Comparison of ENCODE assay signal across 8 mouse cellular contexts in the genomic region with DNA sequence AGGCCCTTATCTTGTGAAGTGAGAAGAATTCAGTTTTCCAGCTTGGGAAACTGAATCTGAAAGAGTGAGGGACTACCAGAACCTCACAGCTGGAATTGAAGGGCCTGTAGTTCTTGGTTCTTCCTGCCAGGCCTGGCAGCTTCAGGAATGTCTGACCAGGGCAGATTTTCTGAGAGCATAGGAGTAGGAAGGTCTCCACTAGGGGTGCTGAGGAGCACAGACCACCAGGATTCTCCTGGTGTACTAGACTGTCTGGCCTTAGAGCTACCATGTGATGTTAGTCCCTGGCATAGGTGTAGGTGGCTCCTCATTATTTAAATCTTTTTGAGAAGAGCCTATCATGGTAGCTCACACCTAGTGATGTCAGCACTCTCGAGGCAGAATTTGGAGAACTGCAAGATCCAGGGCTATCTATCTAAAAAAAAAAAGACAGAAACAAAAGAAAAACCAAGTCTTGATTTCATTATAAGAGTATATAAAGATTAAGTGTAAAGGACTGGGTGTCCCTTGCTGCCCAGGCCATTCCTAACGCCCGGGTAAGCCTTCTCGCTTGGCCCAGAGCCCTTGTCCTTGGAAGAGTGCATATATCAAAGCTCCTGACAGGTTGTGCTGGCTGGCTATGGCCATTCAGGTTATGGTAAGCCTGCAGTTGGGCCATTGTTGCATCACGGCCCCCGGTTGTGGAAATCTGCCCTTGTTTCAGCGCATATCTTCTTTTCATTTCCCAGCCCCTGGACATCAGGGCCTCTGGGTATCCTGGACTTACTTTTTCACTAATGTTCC. TPM values are rescaled to one million over a fixed set of nuclear protein-coding genes. Genes with fewer than 3 reads are reported as not detected.
DNase-seq lines count a peak whose midpoint lies in the region; ATAC-seq and TF ChIP-seq lines count a peak whose summit lies in the region.

No protein-coding gene starts in this region.

- H3K79me2 ChIP-seq in C2C12 (ENCODE audit: control insufficient read depth, insufficient read depth) = peaks cover 81% of the 10 kb centered on the region

- H3K9ac ChIP-seq in hindbrain, embryonic 11.5 days (ENCODE audit: low read depth, low read length) = no peak overlapping the region
- H3K9ac ChIP-seq in hindbrain, embryonic 16.5 days (ENCODE audit: low read depth, low read length) = no peak overlapping the region
- H3K9ac ChIP-seq in midbrain, embryonic 15.5 days = no peak overlapping the region

- H3K9me3 ChIP-seq in hindbrain, embryonic 11.5 days (ENCODE audit: control insufficient read depth, low read length) = no peaks in the 10 kb centered on the region
- no peaks in the 10 kb centered on the region for H3K9me3 ChIP-seq in hindbrain, embryonic 16.5 days (ENCODE audit: control insufficient read depth, low read length)
- H3K9me3 ChIP-seq in midbrain, embryonic 15.5 days = no peaks in the 10 kb centered on the region

- H3K27ac ChIP-seq in hindbrain, embryonic 11.5 days (ENCODE audit: low read depth, low read length) = no peak overlapping the region
- H3K27ac ChIP-seq in hindbrain, embryonic 16.5 days (ENCODE audit: low read depth, low read length) = no peak overlapping the region
- H3K27ac ChIP-seq in midbrain, embryonic 15.5 days = 0 out of 2 replicates have a peak overlapping the region, but pooled peaks have one; percentile 1

- ATAC-seq in hindbrain, embryonic 11.5 days (ENCODE audit: low FRiP score) = no peak
- no peak for ATAC-seq in hindbrain, embryonic 16.5 days
- ATAC-seq in granulocyte monocyte progenitor cell, adult 5-6 weeks (replicated peaks; ENCODE audit: poor library complexity, severe bottlenecking) = peak; percentile 38
- no peak for ATAC-seq in midbrain, embryonic 15.5 days (replicated peaks)

- 89% methylated on average over 7 of the region's 7 CpGs for WGBS in hindbrain, embryonic 11.5 days
- WGBS in hindbrain, embryonic 16.5 days = 82% methylated on average over 7 of the region's 7 CpGs
- WGBS in midbrain, embryonic 15.5 days = 94% methylated on average over 7 of the region's 7 CpGs

- peak; percentile 49 for DNase-seq in hindbrain, embryonic 11.5 days (ENCODE audit: low spot score)
- DNase-seq in cerebellum, adult 11-12 months = peak; percentile 52
- peak; percentile 82 for DNase-seq in kidney, postnatal 14 days
- DNase-seq in thymus, postnatal 36 days = peak; percentile 64 to 70

- H3K4me2 ChIP-seq in hindbrain, embryonic 11.5 days (replicated peaks; ENCODE audit: low read depth, low read length) = no peak overlapping the region
- H3K4me2 ChIP-seq in hindbrain, embryonic 16.5 days (ENCODE audit: low read length) = no peak overlapping the region
- H3K4me2 ChIP-seq in midbrain, embryonic 15.5 days = no peak overlapping the region

- no peak overlapping the region for H3K4me3 ChIP-seq in hindbrain, embryonic 11.5 days (ENCODE audit: low read depth, low read length)
- no peak overlapping the region for H3K4me3 ChIP-seq in hindbrain, embryonic 16.5 days (ENCODE audit: low read length)
- H3K4me3 ChIP-seq in C2C12 (ENCODE audit: insufficient read depth, poor library complexity, severe bottlenecking) = no peak overlapping the region
- no peak overlapping the region for H3K4me3 ChIP-seq in midbrain, embryonic 15.5 days

- H3K27me3 ChIP-seq in hindbrain, embryonic 11.5 days (ENCODE audit: control insufficient read depth, insufficient read depth, low read length) = no peaks in the 10 kb centered on the region
- H3K27me3 ChIP-seq in hindbrain, embryonic 16.5 days (replicated peaks; ENCODE audit: control insufficient read depth, insufficient read depth, low read length) = no peaks in the 10 kb centered on the region
- no peaks in the 10 kb centered on the region for H3K27me3 ChIP-seq in C2C12 (ENCODE audit: control insufficient read depth, insufficient read depth, insufficient read length)
- H3K27me3 ChIP-seq in midbrain, embryonic 15.5 days (replicated peaks) = no peaks in the 10 kb centered on the region

- TF ChIP-seq CTCF in C2C12 (IDR thresholded peaks at IDR 0.05; ENCODE audit: control insufficient read depth, insufficient read depth, insufficient read length) = peak; percentile 11

- H3K36me3 ChIP-seq in hindbrain, embryonic 11.5 days (ENCODE audit: control insufficient read depth, insufficient read depth, low read length) = peaks cover 6% of the 10 kb centered on the region; the same call in 1 of the 2 replicates
- peaks cover 11% of the 10 kb centered on the region for H3K36me3 ChIP-seq in hindbrain, embryonic 16.5 days (ENCODE audit: control insufficient read depth, insufficient read depth, low read length)
- peaks cover 16% of the 10 kb centered on the region for H3K36me3 ChIP-seq in C2C12 (ENCODE audit: control insufficient read depth, insufficient read depth)
- H3K36me3 ChIP-seq in midbrain, embryonic 15.5 days (replicated peaks) = peaks cover 22% of the 10 kb centered on the region

- peaks cover 44% of the 10 kb centered on the region for H3K79me3 ChIP-seq in C2C12 (ENCODE audit: low read depth)

- H3K4me1 ChIP-seq in hindbrain, embryonic 11.5 days (replicated peaks; ENCODE audit: control insufficient read depth, insufficient read depth, low read length) = 0 out of 2 replicates have a peak, but pooled peaks cover 2% of the 10 kb centered on the region
- H3K4me1 ChIP-seq in hindbrain, embryonic 16.5 days (ENCODE audit: control insufficient read depth, insufficient read depth, low read depth, low read length) = peaks cover 29% of the 10 kb centered on the region
- H3K4me1 ChIP-seq in midbrain, embryonic 15.5 days = peaks cover 31% of the 10 kb centered on the region

- H3ac ChIP-seq in C2C12 (ENCODE audit: control insufficient read depth, insufficient read length, low read depth) = no peak overlapping the region

TF ChIP-seq in C2C12, 6 proteins besides CTCF, POLR2A, EP300 and RAD21:
- no peak for TF ChIP-seq FOSL1 (IDR thresholded peaks at IDR 0.05; ENCODE audit: insufficient read depth, low read length, poor library complexity, severe bottlenecking)
- TF ChIP-seq MAX (IDR thresholded peaks at IDR 0.05) = no peak
- TF ChIP-seq MYOG (IDR thresholded peaks at IDR 0.05; ENCODE audit: control insufficient read depth, extremely low read depth, insufficient read length) = no peak
- TF ChIP-seq USF1 (IDR thresholded peaks at IDR 0.05; ENCODE audit: low read depth) = no peak
- no peak for TF ChIP-seq MYOD1 (IDR thresholded peaks at IDR 0.05; ENCODE audit: control insufficient read depth, insufficient read length, low read depth)
- no peak for TF ChIP-seq CEBPB (IDR thresholded peaks at IDR 0.05; ENCODE audit: low read depth)

RNA-seq across cellular contexts. Expression of a gene that starts 13.1 kb away (rescaled TPM):
- 67.8 and 73.3 TPM in 2 replicates for polyA plus RNA-seq in hindbrain, embryonic 11.5 days (2014; fragmentation: Nextera tagmentation; extraction: Ambion mirVana)
- 41.5 and 54.8 TPM in 2 replicates for polyA plus RNA-seq in hindbrain, embryonic 16.5 days (2015; fragmentation: Nextera tagmentation; extraction: Ambion mirVana)
- polyA plus RNA-seq in C2C12 (2012; fragmentation: generic; extraction: Trizol) = 39.0 TPM
- 22.9 and 27.0 TPM in 2 replicates for total RNA-seq in granulocyte monocyte progenitor cell, adult 5-6 weeks (2014; fragmentation: Nextera tagmentation)
- total RNA-seq in granulocyte monocyte progenitor cell, adult 5-6 weeks (2017) = 16.5 and 17.8 TPM in 2 replicates
- polyA plus RNA-seq in midbrain, embryonic 15.5 days (2015; fragmentation: Nextera tagmentation; extraction: Ambion mirVana) = 64.3 and 68.4 TPM in 2 replicates
